Mouse (Mus musculus): ENCODE measurements around the gene Gnrhr.

- no peak for TF ChIP-seq CTCF (IDR thresholded peaks at IDR 0.05; ENCODE audit: extremely low read depth, insufficient read depth, insufficient read length, insufficient replicate concordance)
- no peak for TF ChIP-seq POLR2A (IDR thresholded peaks at IDR 0.05; ENCODE audit: low read depth, low read length)
These were observed 48.9 kb upstream of the Gnrhr start for GRCm38 (mm10) chr5:86246559-86246958.

All from spleen, adult 2 months (tissue).